Mouse (Mus musculus): ENCODE results near the gene Ltbp3.

Gene Ltbp3

DNA sequence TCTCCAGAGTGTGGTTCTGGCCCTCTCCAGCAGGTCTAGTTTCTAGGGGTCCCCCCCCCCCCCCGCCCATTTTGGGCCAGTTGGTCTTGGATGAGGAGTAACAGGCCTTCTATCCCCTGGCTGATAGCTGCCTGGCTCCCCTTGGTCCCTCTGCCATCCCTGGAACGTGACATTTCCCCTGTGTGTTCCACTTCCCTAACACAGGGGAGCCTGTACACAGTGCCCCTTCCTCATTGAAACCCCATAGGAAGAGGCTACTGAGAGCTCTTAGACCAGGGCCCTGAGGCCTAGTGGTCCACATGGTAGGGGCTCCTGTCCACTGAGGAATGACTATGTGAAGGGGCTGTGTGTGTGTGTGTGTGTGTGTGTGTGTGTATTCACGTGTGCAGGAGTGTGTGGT is 67.0 kb downstream of the Ltbp3 start:
- no peak for DNase-seq

Measured in cerebellum, postnatal 10 days (tissue).